ENCODE assay signal across 25 mouse cellular contexts in the genomic region with DNA sequence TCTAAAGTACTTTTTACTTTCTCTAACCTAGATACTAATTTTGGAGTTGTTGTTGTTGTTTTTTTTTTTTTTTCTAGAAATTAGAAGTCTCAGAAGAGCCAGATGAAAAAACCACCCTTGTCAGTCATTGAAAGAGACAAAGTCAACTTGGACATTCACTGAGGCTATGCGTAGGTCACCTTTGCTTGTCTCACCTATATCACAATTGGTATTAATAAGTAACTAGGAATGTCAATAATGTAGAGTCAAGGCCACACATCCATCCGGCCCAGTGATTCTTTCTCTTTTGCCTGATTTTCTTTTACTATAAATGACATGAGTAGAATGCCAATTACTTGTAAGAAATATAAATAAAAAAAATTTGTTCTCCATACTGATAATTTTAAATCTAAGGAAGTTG. TPM values are rescaled to one million over a fixed set of nuclear protein-coding genes. Genes with fewer than 3 reads are reported as not detected.
"Had no signal": no experiment of that assay in that cellular context is flagged by ENCODE, and none has a peak within 500 bp of the region (broad histone marks: within the 10 kb centered on the region; RNA-seq: fewer than 3 reads in every experiment).

No protein-coding gene starts in this region.

- H3K9me3 ChIP-seq: heart, embryonic 13.5 days; heart, embryonic 15.5 days; hindbrain, embryonic 13.5 days; hindbrain, embryonic 15.5 days; limb, embryonic 10.5 days; limb, embryonic 12.5 days; liver, embryonic 13.5 days had no signal

- DNase-seq: forebrain, postnatal 0 days; gastrocnemius, postnatal 14 days; gastrocnemius, postnatal 36 days; heart, adult 11 months; heart, adult 2 months; heart, postnatal 14 days; heart, postnatal 36 days; kidney, adult 18-20 months; kidney, adult 8-10 months; kidney, postnatal 10 days; kidney, postnatal 25 days; kidney, postnatal 4 days; liver, embryonic 13.5 days had no signal

- H3K27me3 ChIP-seq: heart, embryonic 15.5 days; hindbrain, embryonic 15.5 days had no signal

- H3K4me2 ChIP-seq: heart, embryonic 11.5 days; heart, embryonic 13.5 days; heart, embryonic 15.5 days; hindbrain, embryonic 13.5 days; hindbrain, embryonic 15.5 days; limb, embryonic 12.5 days; liver, embryonic 13.5 days had no signal

- ATAC-seq: forebrain, postnatal 0 days; hindbrain, postnatal 0 days had no signal

- H3K4me3 ChIP-seq: heart, adult 2 months; heart, embryonic 13.5 days; heart, embryonic 15.5 days; hindbrain, embryonic 13.5 days; hindbrain, embryonic 15.5 days; layer of hippocampus, adult 2 months; left cerebral cortex, adult 2 months; limb, embryonic 10.5 days; limb, embryonic 12.5 days; liver, embryonic 13.5 days had no signal

- H3K36me3 ChIP-seq: heart, embryonic 13.5 days; heart, embryonic 15.5 days; hindbrain, embryonic 13.5 days; hindbrain, embryonic 15.5 days; limb, embryonic 10.5 days; limb, embryonic 12.5 days; liver, embryonic 13.5 days had no signal

- H3K27ac ChIP-seq: heart, adult 2 months; heart, embryonic 13.5 days; heart, embryonic 15.5 days; hindbrain, embryonic 13.5 days; hindbrain, embryonic 15.5 days; hindbrain, postnatal 0 days; layer of hippocampus, adult 2 months; left cerebral cortex, adult 2 months; limb, embryonic 10.5 days; limb, embryonic 12.5 days had no signal

- H3K9ac ChIP-seq: forebrain, postnatal 0 days; heart, embryonic 13.5 days; heart, embryonic 15.5 days; hindbrain, embryonic 13.5 days; hindbrain, embryonic 15.5 days; limb, embryonic 12.5 days; liver, embryonic 13.5 days had no signal

- H3K4me1 ChIP-seq: heart, embryonic 15.5 days; hindbrain, embryonic 13.5 days; hindbrain, embryonic 15.5 days; limb, embryonic 10.5 days; limb, embryonic 12.5 days had no signal

RNA-seq across cellular contexts. Expression of a gene that starts 39.5 kb away (rescaled TPM):
- total RNA-seq: gastrocnemius, adult 18-20 months; heart, postnatal 36 days; left cerebral cortex, postnatal 14 days had no signal
- polyA plus RNA-seq: heart, adult 2 months had no signal
